Mouse (Mus musculus): Measurements from ENCODE around the gene Sorl1. TPM values are rescaled to one million over a fixed set of nuclear protein-coding genes. Genes with fewer than 3 reads are reported as not detected.
"Not testable (repeated sequence)": the region's sequence is repeated elsewhere in the genome, so short reads cannot be mapped to it uniquely, and the experiment has no call there.

Gene Sorl1
- total RNA-seq, 2 experiments from 2014 or later, result 137 to 158 TPM

- no peak for DNase-seq (ENCODE audit: low spot score in 2 of 2)
- intact Hi-C loops (cut with DNase I), result loop anchor here (5.0 kb wide), 1 partner anchor 54 kb away; the partner anchor contains the start of gene Sorl1
Measured at GRCm38 (mm10) chr9:42067950-42068349, 56.1 kb downstream of the Sorl1 start.

- DNase-seq (ENCODE audit: low spot score in 2 of 2), result no peak
- intact Hi-C loops (cut with DNase I), result loop anchor here (5.0 kb wide), 1 partner anchor 57 kb away; the partner anchor contains the start of gene Sorl1
Measured at GRCm38 (mm10) chr9:42065756-42066155, 58.3 kb downstream of the Sorl1 start.

GRCm38 (mm10) chr9:42063391-42063790 lies 60.7 kb downstream of the Sorl1 start:
- DNase-seq (ENCODE audit: low spot score in 2 of 2), result no peak
- intact Hi-C loops (cut with DNase I), result no loop called here

DNA sequence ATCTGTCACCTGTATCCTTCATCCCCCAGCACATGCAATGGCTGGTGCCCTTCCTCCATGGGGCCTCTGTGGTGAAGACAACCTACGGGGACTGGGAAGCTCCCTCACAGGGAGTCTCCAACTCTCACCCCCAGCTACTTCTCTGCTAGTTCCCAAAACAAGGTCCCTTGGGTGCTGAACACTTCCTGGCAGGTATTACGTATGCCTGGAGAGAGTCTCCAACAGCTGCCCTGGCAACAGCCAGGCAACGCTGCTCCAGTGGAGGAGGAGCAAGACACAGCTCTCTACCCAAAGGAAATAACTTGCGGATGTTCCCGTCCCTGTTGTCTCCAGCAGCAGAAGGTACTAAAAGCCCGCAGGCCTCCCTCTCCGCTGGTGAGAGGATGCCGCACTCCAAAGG lies 61.8 kb downstream of the Sorl1 start:
- DNase-seq (ENCODE audit: low spot score in 2 of 2), result no peak
- intact Hi-C loops (cut with DNase I), result no loop called here

GRCm38 (mm10) chr9:42059006-42059405 lies 65.1 kb downstream of the Sorl1 start:
- DNase-seq (ENCODE audit: low spot score in 2 of 2); intact Hi-C loops (cut with DNase I): not testable (repeated sequence)

DNA sequence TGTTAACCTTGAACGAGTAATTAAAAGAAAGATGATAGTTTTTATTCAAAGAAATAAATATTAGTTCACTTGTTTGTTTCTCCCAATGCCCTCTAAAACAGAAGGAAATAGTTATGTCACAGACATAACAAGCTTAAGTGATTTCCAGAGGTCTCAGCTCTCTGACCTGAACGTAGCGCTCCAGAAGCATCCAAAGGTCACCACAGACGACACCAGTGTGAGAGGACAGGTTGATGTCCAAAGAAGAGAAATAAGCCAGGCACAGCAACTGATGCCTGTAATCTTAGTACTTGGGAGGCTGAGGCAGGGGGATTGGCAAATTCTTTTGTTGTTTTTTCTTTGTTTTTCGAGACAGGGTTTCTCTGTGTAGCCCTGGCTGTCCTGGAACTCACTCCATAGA lies 67.5 kb downstream of the Sorl1 start:
- intact Hi-C loops (cut with DNase I), result no loop called here
- DNase-seq (ENCODE audit: low spot score in 2 of 2), result no peak

DNA sequence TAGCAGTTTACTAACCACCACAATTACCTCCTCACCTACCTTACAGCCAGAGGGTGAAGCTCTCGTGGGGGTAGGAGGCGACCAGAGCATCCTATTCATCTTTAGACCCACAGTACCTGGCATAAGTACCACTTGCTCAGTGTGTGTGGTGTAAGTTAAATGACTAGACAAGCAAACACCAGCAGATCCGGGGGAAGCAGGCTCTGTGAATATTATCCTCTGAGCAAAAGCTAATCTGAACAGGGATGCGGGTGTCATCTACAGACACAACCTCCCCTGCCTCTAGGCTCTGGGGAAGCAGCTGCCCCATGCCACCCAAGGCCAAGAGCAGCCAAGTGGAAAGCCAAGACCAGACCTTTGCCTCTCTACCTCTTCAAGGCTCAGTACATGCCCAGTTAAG lies 68.7 kb downstream of the Sorl1 start:
- intact Hi-C loops (cut with DNase I), result no loop called here
- peak in 1 of 2 experiments; percentile 55 for DNase-seq (ENCODE audit: low spot score in 2 of 2)

DNA sequence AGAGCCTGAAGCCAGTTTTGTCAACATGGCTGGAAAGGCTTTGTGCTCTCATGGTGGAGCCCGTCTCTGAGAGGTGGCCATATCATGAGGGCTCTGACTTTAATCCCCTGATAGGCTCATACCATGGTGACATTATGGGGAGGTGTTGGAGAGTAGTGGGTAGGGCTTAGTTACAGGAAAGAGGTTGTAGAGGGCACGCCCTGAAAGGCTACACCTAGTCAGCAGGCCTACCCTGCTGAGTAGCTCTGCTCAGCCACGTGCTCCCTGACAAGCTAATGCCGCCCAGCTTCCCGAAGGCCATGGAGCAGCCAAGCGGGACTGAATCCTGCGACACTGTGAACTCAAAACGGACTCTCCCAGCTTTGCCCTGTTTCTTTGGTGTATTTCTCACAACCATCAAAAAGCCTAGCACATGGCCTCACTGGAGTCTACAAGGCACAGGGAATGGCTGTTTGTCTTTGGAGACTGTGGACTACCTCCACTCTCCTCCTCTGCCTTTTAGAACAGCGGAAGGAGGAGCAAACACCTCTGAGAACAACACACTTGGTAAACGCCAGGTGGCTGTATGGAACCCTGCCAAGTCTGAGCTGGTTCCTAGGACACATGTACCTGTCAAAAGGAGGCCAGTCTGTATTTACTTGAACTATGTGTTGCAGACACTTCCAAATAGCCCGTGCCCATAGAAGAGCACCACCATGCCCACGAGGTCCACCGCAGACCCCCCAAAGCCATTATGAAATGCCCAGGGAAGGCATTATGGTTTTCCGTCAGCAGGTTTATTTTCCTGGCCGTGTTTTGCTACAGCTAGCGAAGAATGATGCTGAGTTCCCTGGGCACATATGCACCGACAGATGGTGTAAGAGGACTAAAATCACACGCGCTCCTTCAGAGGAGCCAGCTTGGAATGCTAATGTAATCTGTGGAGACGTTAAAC lies 69.5 kb downstream of the Sorl1 start:
- DNase-seq (ENCODE audit: low spot score in 2 of 2), result peak; percentile 77 to 87
- intact Hi-C loops (cut with DNase I), result loop anchor here (5.0 kb wide), 1 partner anchor 188 kb away; no protein-coding TSS in a partner anchor

- intact Hi-C loops (cut with DNase I), result loop anchor here (5.0 kb wide), 1 partner anchor 189 kb away; no protein-coding TSS in a partner anchor
- peak; percentile 41 to 49 for DNase-seq (ENCODE audit: low spot score in 2 of 2)
Measured at GRCm38 (mm10) chr9:42053591-42054190, 70.4 kb downstream of the Sorl1 start.

DNA sequence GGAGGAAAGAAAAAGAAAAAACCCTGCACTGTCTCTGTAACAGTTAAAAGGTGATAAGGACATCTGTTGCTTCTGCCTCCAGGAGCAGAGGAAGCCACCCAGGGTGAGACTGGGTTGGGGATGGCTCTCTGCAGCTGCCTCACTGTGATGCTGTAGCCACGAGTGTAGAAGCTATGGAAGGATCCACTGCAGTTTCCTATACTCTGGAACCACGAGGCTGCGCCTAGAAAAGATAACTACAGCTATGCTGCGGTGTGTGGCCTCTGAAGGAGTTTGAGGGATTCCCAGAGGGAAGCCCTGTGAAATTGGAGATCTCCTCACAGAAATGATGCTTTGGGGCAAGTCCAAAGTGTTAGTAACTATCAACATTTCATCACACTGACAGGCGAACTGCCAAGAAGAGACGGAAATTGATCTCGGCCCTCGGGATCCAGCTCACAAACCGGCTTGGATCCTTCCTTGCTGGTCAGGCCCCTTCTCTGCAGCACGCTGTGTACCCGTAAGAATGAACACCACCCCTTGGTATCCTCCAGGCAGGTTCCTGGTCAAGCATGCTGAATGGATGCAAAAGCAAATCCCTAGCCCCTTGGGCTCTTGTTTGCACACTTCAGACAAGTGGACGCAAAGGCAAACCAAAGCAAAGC lies 71.3 kb downstream of the Sorl1 start:
- no peak for DNase-seq (ENCODE audit: low spot score in 2 of 2)
- intact Hi-C loops (cut with DNase I), result loop anchor here (5.0 kb wide), 1 partner anchor 189 kb away; no protein-coding TSS in a partner anchor

GRCm38 (mm10) chr9:42048542-42048941 lies 75.6 kb downstream of the Sorl1 start:
- intact Hi-C loops (cut with DNase I), result no loop called here
- no peak for DNase-seq (ENCODE audit: low spot score in 2 of 2)

DNA sequence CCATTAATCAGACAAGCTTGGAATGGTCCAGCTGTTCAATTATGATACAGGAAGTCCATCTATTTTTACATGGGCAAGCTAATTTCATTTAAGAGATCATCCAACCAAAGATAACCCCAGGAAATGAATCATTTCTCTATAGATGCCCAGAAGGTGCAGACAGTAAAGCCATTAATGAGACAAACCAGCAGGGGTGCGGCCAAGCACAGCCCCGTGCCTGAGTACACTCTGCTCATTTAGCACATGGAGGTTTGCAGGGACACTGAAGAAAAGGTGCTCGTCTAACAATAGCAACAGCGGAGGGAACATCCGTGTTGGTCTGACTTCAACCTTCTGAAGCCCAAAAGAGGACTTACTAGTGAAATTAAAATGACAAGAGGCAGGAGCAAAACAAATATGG lies 76.3 kb downstream of the Sorl1 start:
- intact Hi-C loops (cut with DNase I), result no loop called here
- no peak for DNase-seq (ENCODE audit: low spot score in 2 of 2)

DNA sequence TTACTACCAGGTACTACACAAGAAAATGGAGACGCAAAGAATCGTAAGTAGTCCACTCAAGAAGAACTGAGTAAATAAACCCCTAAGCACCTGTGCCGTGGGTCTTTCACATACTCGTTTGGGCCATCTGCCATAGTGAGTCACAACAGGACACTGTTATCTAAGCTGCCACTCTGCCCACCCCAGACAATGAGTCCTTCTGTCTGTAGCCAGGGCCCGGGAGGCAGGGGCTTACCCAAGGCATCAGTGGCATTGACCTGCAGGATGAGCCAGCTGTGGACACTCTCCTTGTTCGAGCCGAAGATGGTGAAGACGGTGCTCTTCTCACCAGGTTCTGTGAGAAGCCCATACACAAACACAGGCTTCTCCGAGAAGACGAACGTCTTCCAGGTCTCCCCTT lies 77.8 kb downstream of the Sorl1 start:
- no peak for DNase-seq (ENCODE audit: low spot score in 2 of 2)

GRCm38 (mm10) chr9:42044651-42045050 lies 79.4 kb downstream of the Sorl1 start:
- intact Hi-C loops (cut with DNase I), result no loop called here
- no peak for DNase-seq (ENCODE audit: low spot score in 2 of 2)

More for the DNA sequence above, 77.8 kb downstream of the Sorl1 start:
- intact Hi-C loops (cut with DNase I), result no loop called here

GRCm38 (mm10) chr9:42043934-42044333 lies 80.2 kb downstream of the Sorl1 start:
- DNase-seq (ENCODE audit: low spot score in 2 of 2), result no peak
- intact Hi-C loops (cut with DNase I), result no loop called here

DNA sequence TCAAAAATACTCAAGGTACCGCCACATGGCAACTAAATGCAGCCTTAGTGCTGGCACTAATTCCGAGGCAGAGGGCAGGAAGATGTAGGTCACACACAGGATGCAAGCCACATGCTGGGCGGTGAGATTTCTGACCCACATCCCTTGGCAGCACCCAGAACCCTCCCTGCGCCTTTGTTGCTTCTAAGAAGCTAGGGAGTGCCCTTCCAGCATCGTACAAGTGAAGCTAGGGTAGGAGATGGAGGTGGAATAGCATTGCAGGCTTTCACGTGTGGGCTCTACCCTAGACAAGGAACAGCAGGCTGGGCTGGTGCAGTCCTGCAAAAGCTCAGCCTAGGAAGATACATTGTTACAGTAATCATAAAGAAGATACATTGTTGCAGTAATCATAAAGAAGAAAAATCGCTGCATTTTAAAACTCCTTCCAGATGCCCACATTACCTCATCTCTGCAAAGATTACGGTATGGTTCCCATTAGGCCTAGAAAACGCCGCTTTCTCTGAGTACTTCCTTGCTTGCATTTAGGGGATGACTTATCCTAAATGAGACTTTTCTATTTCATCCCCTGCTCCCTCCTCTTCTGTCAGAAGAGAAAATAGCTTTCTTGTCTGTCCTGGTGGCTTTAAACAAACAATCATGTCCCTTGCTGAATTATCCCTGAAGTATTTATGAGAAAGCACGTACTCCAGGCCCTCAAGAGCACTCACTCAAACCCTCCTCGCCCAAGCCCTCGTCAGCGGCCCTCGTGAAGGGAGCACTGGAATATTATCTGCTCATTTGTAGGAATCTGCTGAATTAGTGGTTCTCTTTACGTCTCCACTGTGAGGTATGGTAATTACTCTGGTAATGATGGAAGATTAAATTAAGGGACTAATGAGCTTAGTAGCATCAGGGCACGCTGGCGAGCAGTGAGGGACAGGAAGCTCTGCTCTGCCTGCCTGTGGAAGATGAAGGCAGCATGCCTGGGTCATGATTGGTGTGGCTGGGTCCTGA lies 84.8 kb downstream of the Sorl1 start:
- no peak for DNase-seq (ENCODE audit: low spot score in 2 of 2)

GRCm38 (mm10) chr9:42036885-42037284 lies 87.2 kb downstream of the Sorl1 start:
- DNase-seq (ENCODE audit: low spot score in 2 of 2), result no peak
- intact Hi-C loops (cut with DNase I), result loop anchor here (5.0 kb wide), 1 partner anchor 85 kb away; the partner anchor contains the start of gene Sorl1

More for the DNA sequence above, 84.8 kb downstream of the Sorl1 start:
- intact Hi-C loops (cut with DNase I), result loop anchor here (5.0 kb wide), 1 partner anchor 83 kb away; the partner anchor contains the start of gene Sorl1

DNA sequence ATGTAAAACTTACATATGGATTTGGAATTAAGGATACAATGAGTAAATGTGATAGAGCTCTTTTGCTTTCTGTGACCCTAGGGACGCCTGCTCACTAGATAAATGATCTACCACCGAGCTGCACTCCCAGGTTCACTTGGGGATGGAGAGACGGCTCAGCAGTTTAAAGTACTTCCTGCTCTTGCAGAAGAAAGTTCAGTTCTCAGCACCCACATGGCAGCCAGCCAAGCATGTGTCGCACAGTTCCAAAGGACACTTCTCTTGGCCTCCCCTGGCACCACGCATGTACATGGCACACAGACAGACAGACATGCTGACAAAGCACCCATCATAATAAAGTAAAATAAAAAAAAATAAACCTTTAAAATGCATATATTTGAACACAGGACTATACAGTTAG lies 88.1 kb downstream of the Sorl1 start:
- intact Hi-C loops (cut with DNase I), result loop anchor here (5.0 kb wide), 1 partner anchor 86 kb away; the partner anchor contains the start of gene Sorl1
- DNase-seq (ENCODE audit: low spot score in 2 of 2), result no peak
